Mouse (Mus musculus) frontal cortex, adult 2 months (tissue): ENCODE results near the gene Znrd1. TPM values are rescaled to one million over a fixed set of nuclear protein-coding genes. Genes with fewer than 3 reads are reported as not detected.

Experiments used
- DNase-seq, 2 experiments: peaks; one replicate each; pipeline ENCODE4 v3.0.0; 2022; ENCODE audit warnings: low spot score in 1 of 2; ENCODE audit errors: extremely low spot score in 1 of 2
- polyA plus RNA-seq: library from polyadenylated mRNA; depleted of rRNA; stranded (reverse); fragments of >200 nt; gene quantifications from 2 replicates; pipeline ENCODE4 v1.2.3, GENCODE M21; 2012

The Znrd1 gene
- polyA plus RNA-seq, 1 experiment = 36.4 TPM

DNA sequence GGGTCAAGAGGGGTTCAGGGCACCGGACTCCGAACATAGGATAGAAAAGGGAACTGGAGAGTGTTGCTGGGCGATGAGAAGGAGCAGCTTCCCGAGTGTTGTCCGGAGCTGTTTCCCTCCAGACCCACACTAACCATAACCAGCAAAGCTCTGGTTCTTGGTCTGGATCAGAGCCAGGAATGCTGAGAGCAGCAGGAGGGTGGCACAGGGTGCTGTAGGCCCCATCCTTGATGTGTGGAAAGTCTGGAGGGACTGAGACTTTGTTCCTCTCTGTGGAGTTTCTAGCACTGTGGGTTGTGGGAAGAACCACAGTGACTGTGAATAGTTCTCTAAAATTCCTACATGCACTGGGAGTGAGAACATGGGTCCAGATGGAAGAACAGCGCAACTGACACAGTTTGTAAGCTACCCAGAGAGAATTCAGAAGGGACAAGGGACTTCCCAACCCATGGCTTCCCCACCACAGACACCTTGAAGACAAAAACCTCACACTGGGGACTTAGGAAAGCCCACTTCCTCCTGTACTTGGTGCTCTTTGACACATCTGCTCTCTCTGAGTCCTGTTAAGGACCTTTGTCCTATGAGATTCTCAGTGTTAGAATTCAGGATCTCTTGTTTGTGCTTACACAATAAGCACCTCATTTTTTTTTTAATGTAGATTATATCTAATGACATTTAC lies 13.0 kb upstream of the Znrd1 start:
- DNase-seq = no peak

DNA sequence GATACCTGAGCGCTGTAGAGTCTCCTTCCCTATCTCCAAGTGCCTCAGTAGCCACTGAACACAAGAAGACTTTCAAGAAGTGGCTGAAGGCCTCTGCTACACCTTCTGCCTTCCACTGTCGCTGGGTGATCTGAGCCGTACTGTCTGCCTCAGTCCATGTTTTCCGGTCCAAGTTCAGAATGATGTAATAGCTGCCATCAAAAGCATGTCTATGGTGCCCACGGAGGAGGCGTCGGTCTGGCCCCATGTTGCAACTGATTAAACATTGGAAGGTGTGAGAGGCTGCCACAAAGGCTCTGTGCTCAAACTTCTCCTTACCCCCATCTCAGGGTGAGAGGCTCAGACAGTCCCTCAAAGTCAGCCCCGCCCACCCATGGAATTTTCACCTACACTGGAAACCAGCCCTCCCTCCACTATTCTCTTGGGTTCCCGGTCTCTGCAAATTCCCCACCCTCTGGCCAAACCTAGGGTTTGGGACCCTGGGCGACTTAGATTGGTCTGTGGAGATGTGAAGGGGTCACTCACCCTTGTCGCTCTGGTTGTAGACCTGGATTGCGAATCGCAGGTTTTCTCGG lies 12.0 kb upstream of the Znrd1 start:
- no peak for DNase-seq

DNA sequence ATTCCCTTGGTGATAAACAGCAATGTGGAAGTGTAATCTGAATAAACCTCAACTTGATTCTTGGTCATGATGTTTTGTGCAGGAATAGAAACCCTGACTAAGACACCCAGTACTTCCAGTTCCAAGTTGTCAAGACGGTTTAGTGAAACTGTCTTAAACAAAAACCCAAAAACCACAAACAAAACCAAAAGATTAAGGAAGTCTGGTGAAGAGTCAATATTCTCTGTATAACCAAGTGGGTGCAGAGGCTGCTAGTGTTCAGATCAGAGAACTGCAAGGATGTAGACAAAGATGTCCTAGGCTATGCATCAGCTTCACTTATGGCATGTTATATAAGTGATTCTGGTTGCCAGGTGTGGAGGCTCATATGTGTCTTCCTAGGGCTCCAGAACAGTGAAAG lies 8.5 kb upstream of the Znrd1 start:
- DNase-seq = no peak

DNA sequence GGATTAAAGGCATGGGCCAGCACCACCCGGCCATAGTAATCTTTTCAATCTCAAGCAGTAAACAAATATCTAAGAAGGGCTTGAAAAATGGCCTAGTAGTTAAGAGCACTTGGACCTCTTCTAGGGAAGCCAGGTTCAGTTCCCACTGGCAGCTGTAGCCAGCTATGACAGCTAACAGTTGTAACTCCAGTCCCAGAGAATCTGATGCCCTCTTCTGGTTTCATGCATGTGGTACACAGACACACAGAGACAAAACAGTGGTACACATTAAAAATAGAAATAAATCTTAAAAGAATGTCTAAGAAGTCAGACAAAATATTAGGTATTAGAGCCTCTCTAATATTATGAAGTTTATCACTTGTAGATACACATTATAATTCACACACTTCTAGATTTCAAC lies 2.8 kb upstream of the Znrd1 start:
- no peak for DNase-seq

DNA sequence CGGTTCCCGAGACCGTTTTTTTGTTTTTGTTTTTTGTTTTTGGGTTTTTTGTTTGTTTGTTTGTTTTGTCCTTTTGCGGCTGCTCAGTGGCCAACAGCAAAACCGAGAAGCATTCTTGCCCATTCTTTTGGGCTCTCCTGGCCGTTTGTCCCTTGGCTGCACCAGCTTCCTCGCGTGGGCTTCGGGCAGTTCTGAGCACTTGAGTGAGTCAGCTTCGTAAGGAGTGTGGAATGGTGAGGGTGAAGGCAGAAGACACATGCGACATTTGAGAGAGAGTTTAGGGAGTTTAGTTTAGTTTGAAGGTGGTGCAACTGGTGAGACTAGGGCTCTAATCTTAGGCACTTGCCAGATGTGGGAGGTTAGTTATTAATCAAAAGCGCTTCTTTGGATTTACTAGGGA lies 525 bp upstream of the Znrd1 start:
- DNase-seq = no peak

DNA sequence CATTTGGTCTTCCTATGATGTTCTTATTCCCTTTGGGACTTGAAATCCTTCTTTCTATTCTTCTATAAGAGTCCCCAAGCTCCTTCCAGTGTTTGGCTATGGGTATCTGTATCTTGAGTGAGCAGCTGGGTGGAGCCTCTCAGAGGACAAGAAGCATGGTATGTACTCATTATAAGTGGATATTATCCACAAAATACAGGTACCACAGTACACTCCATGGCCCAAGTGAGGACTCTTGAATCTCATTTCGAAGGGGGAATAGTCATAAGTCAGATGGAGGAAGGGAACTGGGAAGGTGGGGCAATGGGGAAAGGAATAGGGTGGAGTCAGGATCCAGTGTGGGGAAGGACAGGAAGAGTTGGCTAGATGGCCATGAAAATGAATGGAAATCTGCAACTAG lies 5.3 kb downstream of the Znrd1 start:
- no peak for DNase-seq

DNA sequence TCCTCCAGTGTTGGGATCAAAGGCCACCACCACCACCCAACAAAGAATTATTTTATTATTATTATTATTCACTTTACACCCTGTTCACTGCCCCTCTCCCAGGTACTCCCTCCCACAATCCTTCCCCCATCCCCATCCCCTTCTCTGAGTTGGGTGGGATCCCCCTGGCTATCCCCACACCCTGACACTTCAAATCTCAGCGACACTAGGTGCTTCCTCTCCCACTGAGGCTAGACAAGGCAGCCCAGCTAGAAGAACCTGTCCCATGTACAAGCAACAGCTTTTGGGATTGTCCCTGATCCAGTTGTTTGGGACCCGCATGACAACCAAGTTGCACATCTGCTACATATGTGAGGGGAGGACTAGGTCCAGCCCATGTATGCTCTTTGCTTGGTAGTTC lies 5.7 kb downstream of the Znrd1 start:
- no peak for DNase-seq

DNA sequence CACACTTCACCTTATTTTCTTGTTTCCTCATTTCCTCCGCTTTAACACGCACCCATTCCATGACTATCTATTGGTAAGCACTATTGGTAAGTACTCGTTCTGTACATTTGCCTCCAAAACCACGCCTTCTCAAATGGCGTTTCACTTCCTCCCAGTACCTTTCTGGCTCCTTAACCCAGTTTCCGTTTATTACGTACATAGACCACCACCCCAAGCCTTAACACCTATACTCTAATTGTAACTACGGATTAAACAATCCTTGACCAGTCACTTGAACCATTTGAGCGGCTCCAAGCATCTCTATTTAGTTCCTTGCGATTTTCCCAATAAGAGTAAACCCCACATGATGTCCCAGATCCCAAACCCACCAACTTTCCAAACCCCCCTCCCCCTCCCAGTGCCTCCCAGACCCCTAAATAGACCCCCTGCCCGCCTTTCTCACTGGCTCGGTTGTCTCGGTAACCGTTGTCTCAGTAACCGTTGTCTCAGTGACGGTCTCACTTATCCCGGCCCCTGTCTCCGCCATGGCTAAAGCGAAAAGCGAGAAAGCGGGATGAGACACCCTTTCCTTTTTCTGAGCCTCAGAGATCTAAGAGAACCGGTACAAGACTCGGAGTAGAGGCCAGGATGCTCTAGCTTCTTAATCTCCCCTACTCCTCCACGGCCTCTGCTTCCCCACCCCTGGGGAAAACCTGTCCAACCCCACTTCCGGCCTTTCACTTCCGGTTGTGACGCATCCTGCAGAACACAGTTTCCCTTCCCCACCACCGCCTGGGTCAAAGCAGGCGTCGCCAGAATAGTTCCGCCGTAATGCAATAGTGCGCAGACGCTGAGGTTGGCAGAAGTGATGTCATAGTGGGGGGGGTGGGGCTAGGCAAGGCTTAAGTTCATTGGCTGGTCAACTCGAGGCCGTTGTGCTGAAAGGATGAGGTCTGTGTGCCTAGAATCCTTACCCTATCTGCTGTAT lies 7.1 kb downstream of the Znrd1 start, which contains the start of gene Ppp1r11:
Ppp1r11 (minus strand) TSS at position 761 of the 967 bp plus-strand sequence.
- DNase-seq = peak; percentile 95 to 97

DNA sequence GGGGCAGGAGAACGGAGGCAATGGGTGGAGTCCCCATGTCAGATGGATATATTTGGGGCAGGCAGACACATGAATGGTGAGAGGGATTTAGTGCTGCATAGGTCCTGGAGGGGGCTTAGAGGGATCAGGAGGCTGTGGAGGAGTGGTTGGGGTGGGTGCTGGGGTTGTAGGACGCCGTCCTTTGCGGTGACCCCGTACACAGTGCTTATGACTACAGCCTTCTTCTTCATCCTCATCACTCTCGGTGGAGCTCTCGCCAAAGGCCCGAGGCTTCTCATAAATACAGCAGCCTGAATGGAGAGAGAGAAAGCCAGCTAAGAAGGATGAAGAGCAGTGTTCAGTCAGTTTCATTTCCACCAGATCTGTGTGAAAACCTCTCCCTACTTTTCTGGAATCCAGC lies 9.1 kb downstream of the Znrd1 start:
- DNase-seq = no peak

DNA sequence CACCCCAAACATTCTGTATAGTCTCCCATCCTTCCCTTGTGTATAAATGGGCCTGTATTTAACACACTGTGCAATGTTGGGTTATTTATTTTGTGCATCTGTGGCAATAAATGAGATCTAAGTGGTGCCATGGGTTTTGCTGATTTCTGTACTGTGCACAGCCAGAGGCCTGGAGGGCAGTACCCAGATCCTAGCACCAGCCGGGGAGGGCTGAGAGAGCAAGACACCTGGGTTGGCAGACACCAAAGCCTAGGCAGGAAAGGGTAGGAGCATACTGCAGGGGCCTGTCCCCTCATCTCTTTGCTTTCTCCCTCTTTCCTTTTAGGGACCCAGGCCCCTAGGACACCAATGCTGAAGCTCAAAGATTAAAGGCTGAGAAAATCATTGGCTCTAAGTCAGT lies 10.1 kb downstream of the Znrd1 start:
- no peak for DNase-seq

DNA sequence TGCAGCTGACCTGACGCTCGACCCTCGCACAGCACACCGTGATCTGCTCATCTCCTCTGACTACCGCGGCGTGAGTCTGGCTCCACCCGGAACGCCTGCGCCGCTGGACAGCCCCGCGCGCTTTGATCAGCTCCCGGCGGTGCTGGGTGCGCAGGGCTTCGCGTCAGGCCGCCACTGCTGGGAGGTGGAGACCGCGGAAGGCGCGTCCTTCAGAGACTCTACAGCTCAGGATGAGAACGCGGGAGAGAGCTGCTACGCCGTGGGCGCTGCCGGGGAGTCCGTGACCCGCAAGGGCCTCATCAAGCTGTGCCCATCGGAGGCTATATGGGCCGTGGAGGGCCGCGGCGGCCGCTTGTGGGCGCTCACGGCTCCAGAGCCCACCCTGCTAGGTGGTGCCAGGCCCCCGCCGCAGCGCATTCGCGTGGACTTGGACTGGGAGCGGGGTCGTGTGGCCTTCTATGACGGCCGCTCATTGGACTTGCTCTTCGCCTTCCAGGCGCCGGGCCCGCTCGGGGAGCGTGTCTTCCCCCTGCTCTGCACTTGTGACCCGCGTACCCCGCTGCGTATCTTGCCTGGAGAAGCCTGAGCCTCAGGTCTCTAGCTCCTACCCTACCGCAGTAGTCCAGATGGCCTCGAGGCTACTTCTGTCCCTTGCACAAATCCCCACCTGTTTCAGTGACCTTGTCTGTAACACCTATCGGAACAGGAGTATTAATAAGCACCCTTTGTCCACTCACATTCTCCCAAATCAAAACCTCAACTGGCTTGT lies 11.1 kb downstream of the Znrd1 start:
- DNase-seq = peak in 1 of 2 experiments; percentile 58

DNA sequence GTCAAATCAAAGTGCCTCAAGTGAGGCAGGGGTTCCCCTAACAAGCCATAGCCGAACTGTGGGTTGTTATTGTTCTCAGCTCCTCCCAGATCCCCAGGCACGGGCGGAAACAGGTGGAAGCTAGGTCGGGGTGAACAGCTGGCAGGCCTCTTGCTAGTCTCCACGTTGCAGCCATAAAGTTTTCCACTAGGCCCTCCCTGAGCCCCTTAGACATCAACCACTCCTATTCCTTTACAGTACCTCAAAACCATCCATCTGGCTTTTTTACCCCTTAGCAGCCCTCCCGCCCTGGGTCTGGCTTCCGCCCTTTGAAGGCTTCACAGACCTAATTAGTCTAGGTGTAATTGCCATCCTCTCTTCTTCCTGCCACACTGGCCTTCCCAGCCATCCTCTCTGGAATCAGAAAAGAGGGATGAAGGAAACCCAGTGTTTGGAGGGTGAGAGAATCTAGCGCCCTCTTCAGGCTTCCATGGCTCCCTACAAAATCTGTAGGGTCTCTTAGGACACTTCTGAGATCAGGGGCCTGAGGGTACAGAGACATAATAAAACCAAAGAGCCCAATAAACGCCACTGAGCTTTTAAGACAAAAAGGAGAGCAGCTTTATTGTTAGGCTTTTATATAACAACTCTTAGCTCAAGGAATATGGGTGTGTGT lies 14.1 kb downstream of the Znrd1 start:
- peak in 1 of 2 experiments; percentile 47 for DNase-seq

DNA sequence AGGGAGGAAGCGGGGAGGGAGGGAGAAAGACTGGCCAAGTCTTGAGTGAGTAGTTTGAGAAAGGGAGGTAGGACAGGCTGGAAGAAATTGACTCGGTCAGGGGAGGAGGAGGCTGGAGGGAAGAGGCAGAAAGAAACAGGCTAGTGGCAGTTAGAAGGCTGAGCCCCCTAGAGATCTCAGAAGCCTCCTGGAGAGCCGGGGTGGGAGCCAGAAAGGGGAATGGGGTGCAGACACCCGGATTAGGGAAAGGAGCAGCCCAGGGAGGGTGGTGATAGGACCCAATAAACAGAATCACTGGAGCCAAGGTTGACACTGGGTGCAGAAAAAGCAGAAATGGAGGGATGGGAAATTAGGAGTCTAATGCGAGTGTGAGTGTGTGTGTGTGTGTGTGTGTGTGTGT lies 14.7 kb downstream of the Znrd1 start:
- DNase-seq = no peak

DNA sequence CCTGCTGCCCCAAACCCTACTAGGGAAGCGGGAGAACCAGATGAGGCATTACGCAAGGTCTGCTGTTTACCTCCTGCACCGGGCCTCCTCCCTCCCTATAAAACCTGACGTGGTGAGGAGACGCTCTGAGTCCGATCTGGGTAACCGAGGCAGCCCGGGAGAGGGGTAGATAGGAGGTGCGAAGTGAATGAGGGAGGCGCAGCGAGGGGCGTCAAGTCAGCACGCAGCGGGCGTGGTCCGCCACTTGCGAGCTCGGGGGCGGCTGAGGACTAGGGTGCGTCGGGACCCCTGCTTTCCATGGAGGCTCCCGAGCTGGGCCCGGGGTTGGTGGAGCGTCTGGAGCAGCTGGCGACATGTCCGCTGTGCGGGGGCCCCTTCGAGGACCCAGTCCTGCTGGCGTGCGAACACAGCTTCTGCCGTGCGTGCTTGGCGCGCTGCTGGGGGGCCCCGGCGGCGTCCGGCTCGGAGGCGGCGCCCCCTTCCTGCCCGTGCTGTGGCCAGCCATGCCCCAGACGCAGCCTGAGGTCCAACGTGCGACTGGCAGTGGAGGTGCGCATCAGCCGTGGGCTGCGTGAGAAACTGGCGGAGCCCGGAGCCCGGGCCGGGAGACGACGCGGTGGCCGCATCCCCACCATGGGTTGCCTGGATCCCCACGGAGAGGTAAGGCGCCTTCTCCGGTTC lies 15.4 kb downstream of the Znrd1 start, which contains the start of gene Rnf39:
Rnf39 (plus strand) TSS at position 128 of the 681 bp plus-strand sequence.
- peak in 1 of 2 experiments; percentile 46 for DNase-seq

DNA sequence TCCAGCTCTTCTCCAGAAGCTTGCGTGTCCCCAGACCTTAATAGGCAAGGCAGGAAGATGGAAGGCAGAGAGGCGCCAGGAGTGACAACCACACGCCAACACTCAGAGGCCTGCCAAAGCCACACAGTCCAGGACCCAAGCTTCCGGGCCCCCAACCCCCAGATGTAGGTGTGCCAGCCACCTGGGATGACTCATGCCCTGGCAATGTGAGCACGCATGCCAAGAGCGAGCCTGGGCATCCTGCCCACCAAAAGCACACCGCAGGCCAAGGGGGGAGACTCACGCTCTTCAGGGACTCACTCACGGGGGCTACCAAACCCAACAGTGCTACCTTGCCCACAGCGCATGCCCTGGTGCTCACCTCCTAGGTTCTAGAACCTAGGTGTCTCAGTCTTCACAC lies 16.0 kb downstream of the Znrd1 start:
- DNase-seq = peak in 1 of 2 experiments; percentile 76

DNA sequence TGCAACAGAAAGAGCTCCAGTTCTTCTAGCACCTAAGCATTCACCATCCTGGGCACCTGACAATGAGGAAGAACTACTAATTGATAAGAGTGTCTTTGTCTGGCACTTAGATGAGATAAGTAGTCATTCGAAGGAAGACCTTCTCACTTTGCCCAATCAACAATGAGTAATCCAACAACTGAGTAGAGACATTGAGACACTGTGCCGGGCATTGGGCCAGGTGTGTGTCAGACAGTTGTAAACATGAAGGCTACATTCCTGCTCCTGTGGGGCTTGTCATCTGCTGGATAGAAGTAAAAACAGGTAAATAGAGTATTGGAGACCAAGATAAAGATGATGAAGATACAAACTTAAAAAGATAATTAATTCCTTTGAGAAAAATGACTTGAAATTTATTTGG lies 20.3 kb downstream of the Znrd1 start:
- DNase-seq = no peak

DNA sequence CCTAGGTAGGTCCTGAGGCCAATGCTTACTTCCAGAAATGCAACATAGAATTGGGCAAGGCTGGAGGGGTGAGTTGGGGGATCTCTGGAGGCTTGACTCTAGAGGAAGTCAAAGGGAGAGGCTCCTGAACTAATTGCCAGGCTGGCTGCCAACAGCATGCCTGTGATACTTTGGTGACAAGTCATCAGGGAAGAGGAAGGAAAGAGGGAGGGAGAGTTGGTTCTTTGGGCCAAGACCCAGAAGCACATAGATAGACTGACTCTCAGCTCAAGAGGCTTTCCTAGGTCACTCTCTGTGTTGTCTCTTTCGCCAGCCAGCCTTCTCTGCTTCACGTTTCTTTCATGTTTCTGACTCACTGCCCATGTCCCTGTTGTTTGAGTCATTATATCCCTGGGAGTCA lies 26.6 kb downstream of the Znrd1 start:
- no peak for DNase-seq

DNA sequence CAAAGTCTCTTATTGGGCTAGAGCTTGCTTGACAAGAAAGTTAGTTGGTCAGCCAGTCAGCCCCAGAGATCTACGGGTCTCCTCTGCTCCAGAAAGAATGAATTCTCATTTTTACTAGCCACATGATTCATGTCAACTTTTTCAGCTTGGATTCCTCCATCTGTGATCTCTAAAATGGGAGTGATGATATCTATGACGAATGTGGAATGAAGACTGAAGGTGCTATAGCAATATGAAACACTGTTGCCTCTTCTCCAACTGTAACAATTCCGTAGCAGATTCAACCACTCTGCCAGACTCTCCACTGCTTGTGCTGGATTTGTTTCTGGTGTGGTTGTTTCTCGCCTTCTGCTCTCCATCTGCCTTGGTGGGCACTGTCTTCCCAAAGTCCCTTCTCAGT lies 27.2 kb downstream of the Znrd1 start:
- peak in 1 of 2 experiments; percentile 58 for DNase-seq

DNA sequence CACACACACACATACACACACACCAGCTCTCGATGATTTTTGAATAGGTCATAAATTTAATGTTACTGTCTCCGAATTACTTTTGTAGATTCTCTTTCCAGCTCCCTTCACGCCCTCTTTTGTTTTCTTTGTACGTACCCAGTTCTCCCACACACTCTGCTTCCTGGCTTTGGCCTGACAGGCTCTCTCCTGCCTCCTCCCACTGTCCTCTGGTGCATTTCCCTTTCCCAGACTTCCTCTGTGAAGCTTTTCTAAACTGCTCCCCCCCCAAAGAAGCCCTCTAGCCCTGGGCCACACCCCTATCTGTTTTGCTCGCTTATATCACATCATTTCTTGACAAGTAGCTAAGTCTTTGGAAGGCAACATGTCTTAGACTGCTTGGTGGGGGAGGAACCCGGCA lies 28.1 kb downstream of the Znrd1 start:
- no peak for DNase-seq
